Comparison of ENCODE assay signal across 8 mouse cellular contexts in genomic region chr11:110379661-110380309, GRCm38 (mm10). TPM values are rescaled to one million over a fixed set of nuclear protein-coding genes. Genes with fewer than 3 reads are reported as not detected.
DNase-seq lines count a peak whose midpoint lies in the region; ATAC-seq lines count a peak whose summit lies in the region.

No protein-coding gene starts in this region.

- H3K27ac ChIP-seq in intestine, embryonic 14.5 days (ENCODE audit: low read depth) = peak overlapping the region; percentile 78
- H3K27ac ChIP-seq in macrophage = no peak overlapping the region

- peak overlapping the region; percentile 33 for H3K4me3 ChIP-seq in intestine, embryonic 14.5 days (ENCODE audit: low read depth, low read length)
- H3K4me3 ChIP-seq in macrophage (ENCODE audit: inconsistent target) = peak overlapping the region; percentile 12; the same call in 1 of the 2 replicates

- H3K4me1 ChIP-seq in intestine, embryonic 14.5 days (replicated peaks; ENCODE audit: control insufficient read depth, insufficient read depth, low read length) = 0 out of 2 replicates have a peak, but pooled peaks cover 4% of the 10 kb centered on the region

- H3K9me3 ChIP-seq in intestine, embryonic 14.5 days (ENCODE audit: control insufficient read depth, low read length) = no peaks in the 10 kb centered on the region

- no peaks in the 10 kb centered on the region for H3K27me3 ChIP-seq in intestine, embryonic 14.5 days (replicated peaks; ENCODE audit: control insufficient read depth, insufficient read depth, low read length)

- peak; percentile 97 for ATAC-seq in intestine, embryonic 14.5 days (replicated peaks; ENCODE audit: low FRiP score, low TSS enrichment, low read depth)

- H3K4me2 ChIP-seq in intestine, embryonic 14.5 days (ENCODE audit: low read length) = peak overlapping the region; percentile 62

- WGBS in intestine, embryonic 14.5 days = 6% methylated on average over 20 of the region's 20 CpGs
- 3% methylated on average over 20 of the region's 20 CpGs for WGBS in macrophage (ENCODE audit: missing documents)

- peak; percentile 78 for DNase-seq in adrenal gland, adult 2 months
- peak; percentile 74 for DNase-seq in embryo, embryonic 10 days (ENCODE audit: low spot score)
- peak; percentile 80 for DNase-seq in gastrocnemius, postnatal 25 days
- peak; percentile 88 for DNase-seq in intestine, embryonic 14.5 days (ENCODE audit: low spot score)
- peak; percentile 24 to 28 for DNase-seq in left cerebral cortex, adult 8-10 months (ENCODE audit: low spot score in 2 of 2)
- peak; percentile 57 to 65 for DNase-seq in right cerebral cortex, postnatal 10 days (ENCODE audit: low spot score in 2 of 2)
- no peak for DNase-seq in MN1 (ENCODE audit: low spot score)

- peak overlapping the region; percentile 31; the same call in 1 of the 2 replicates for H3K9ac ChIP-seq in intestine, embryonic 14.5 days (ENCODE audit: low read length)

- H3K79me2 ChIP-seq in macrophage (ENCODE audit: inconsistent target) = no peaks in the 10 kb centered on the region

- H3K36me3 ChIP-seq in intestine, embryonic 14.5 days (ENCODE audit: control insufficient read depth, insufficient read depth, low read length) = no peaks in the 10 kb centered on the region
- no peaks in the 10 kb centered on the region for H3K36me3 ChIP-seq in macrophage (ENCODE audit: inconsistent target)

RNA-seq across cellular contexts. Expression of gene Map2k6, which starts 19.1 kb away (rescaled TPM):
- total RNA-seq in adrenal gland, adult 2 months (2021) = 1 to 10 TPM; 4.0 to 4.4 TPM
- polyA plus RNA-seq in adrenal gland, adult 2 months (2012; rRNA removed) = 0.42 and 0.45 TPM in 2 replicates
- 10 to 100 TPM; 42.0 to 42.1 TPM for total RNA-seq in gastrocnemius, postnatal 25 days (2021)
- polyA plus RNA-seq in intestine, embryonic 14.5 days (2014; fragmentation: Nextera tagmentation; extraction: Ambion mirVana) = 25.5 and 26.4 TPM in 2 replicates
- 10 to 100 TPM; 21.9 to 23.5 (median 22.6) TPM for total RNA-seq in left cerebral cortex, adult 8-10 months (2022)
- total RNA-seq in macrophage (2018; cell fraction: chromatin; rRNA removed) = 1 to 10 TPM in 20 of 26 experiments, under 1 TPM in 4, not detected in 2; 0.44 to 8.1 (median 4.0) TPM
- 1 to 10 TPM; 1.6 to 4.6 (median 3.2) TPM for total RNA-seq in macrophage (2018; cell fraction: cytosol; rRNA removed)
- 1 to 10 TPM in 21 of 26 experiments, under 1 TPM in 4, not detected in 1; 0.63 to 6.5 (median 2.0) TPM for total RNA-seq in macrophage (2018; cell fraction: nucleus; rRNA removed)
- polyA plus RNA-seq in macrophage (2018) = 2.0 to 3.1 TPM (median 2.6 TPM) in 3 replicates

RNA-seq across cellular contexts. Expression of gene Abca5, which starts 42.3 kb away (rescaled TPM):
- total RNA-seq in adrenal gland, adult 2 months (2021) = 10 to 100 TPM; 11.4 to 16.4 TPM
- polyA plus RNA-seq in adrenal gland, adult 2 months (2012; rRNA removed) = 0.35 and 0.52 TPM in 2 replicates
- 1 to 10 TPM; 5.8 to 9.0 TPM for total RNA-seq in gastrocnemius, postnatal 25 days (2021)
- polyA plus RNA-seq in intestine, embryonic 14.5 days (2014; fragmentation: Nextera tagmentation; extraction: Ambion mirVana) = 4.7 and 5.4 TPM in 2 replicates
- 10 to 100 TPM; 41.3 to 50.1 (median 43.2) TPM for total RNA-seq in left cerebral cortex, adult 8-10 months (2022)
- total RNA-seq in macrophage (2018; cell fraction: chromatin; rRNA removed) = 1 to 10 TPM in 20 of 26 experiments, under 1 TPM in 6; 0.49 to 5.1 (median 1.6) TPM
- total RNA-seq in macrophage (2018; cell fraction: cytosol; rRNA removed) = 1 to 10 TPM in 1 of 26 experiments, under 1 TPM in 25; 0.11 to 1.0 (median 0.45) TPM
- 1 to 10 TPM in 15 of 26 experiments, under 1 TPM in 11; 0.31 to 4.1 (median 1.4) TPM for total RNA-seq in macrophage (2018; cell fraction: nucleus; rRNA removed)
- polyA plus RNA-seq in macrophage (2018) = 0.30 to 0.63 TPM (median 0.62 TPM) in 3 replicates

Comparison
In these comparisons a context has a peak if more than half of its experiments do, and no peak if none do; other contexts are left out.
1. RNA of gene Map2k6, which starts 19.1 kb away (total RNA-seq): 42.0 to 42.1 TPM in gastrocnemius, postnatal 25 days and 21.9 to 23.5 TPM in left cerebral cortex, adult 8-10 months; 4.0 to 4.4 TPM in adrenal gland, adult 2 months; every median in the first group is over 4 times any median in the second.